Comparison of ENCODE assay signal across 9 mouse cellular contexts in genomic region chr14:45316927-45317326, GRCm38 (mm10). TPM values are rescaled to one million over a fixed set of nuclear protein-coding genes. Genes with fewer than 3 reads are reported as not detected.
DNase-seq lines count a peak whose midpoint lies in the region; ATAC-seq lines count a peak whose summit lies in the region.
"Had no signal": no experiment of that assay in that cellular context is flagged by ENCODE, and none has a peak within 500 bp of the region (broad histone marks: within the 10 kb centered on the region; RNA-seq: fewer than 3 reads in every experiment).

No protein-coding gene starts in this region.

- no peak overlapping the region for H3K9ac ChIP-seq in kidney, embryonic 14.5 days (ENCODE audit: low read depth, low read length)
- peak overlapping the region; percentile 93 for H3K9ac ChIP-seq in intestine, embryonic 16.5 days (ENCODE audit: low read depth, low read length)
- H3K9ac ChIP-seq in neural tube, embryonic 12.5 days: 0 out of 2 replicates have a peak overlapping the region, but pooled peaks have one; percentile 29

- H3K4me1 ChIP-seq in kidney, embryonic 14.5 days (ENCODE audit: control insufficient read depth, insufficient read depth, low read length): peaks cover 5% of the 10 kb centered on the region; the same call in 1 of the 2 replicates
- H3K4me1 ChIP-seq in embryonic facial prominence, embryonic 10.5 days: peaks cover 7% of the 10 kb centered on the region
- H3K4me1 ChIP-seq in intestine, embryonic 16.5 days (ENCODE audit: control insufficient read depth, insufficient read depth, low read length): peaks cover 13% of the 10 kb centered on the region
- H3K4me1 ChIP-seq in neural tube, embryonic 12.5 days: peaks cover 11% of the 10 kb centered on the region

- H3K27ac ChIP-seq in kidney, embryonic 14.5 days (ENCODE audit: low read depth, low read length): no peak overlapping the region
- no peak overlapping the region for H3K27ac ChIP-seq in embryonic facial prominence, embryonic 10.5 days (replicated peaks)
- H3K27ac ChIP-seq in intestine, embryonic 16.5 days (ENCODE audit: low read length): no peak overlapping the region
- H3K27ac ChIP-seq in neural tube, embryonic 12.5 days: no peak overlapping the region

- H3K4me3 ChIP-seq in kidney, embryonic 14.5 days (ENCODE audit: low read length): peak overlapping the region; percentile 93; the same call in 1 of the 2 replicates
- H3K4me3 ChIP-seq in embryonic facial prominence, embryonic 10.5 days: peak overlapping the region; percentile 86
- peak overlapping the region; percentile 94 for H3K4me3 ChIP-seq in intestine, embryonic 16.5 days (ENCODE audit: low read length)
- H3K4me3 ChIP-seq in neural tube, embryonic 12.5 days: peak overlapping the region; percentile 89; the same call in 1 of the 2 replicates

- H3K27me3 ChIP-seq in kidney, embryonic 14.5 days (ENCODE audit: control insufficient read depth, insufficient read depth, low read length): no peaks in the 10 kb centered on the region
- H3K27me3 ChIP-seq in embryonic facial prominence, embryonic 10.5 days (replicated peaks; ENCODE audit: low read depth, poor library complexity, severe bottlenecking): no peaks in the 10 kb centered on the region
- H3K27me3 ChIP-seq in intestine, embryonic 16.5 days (replicated peaks; ENCODE audit: control insufficient read depth, insufficient read depth, low read length): no peaks in the 10 kb centered on the region
- H3K27me3 ChIP-seq in neural tube, embryonic 12.5 days (replicated peaks): 0 out of 2 replicates have a peak, but pooled peaks cover under 1% of the 10 kb centered on the region

- no peaks in the 10 kb centered on the region for H3K36me3 ChIP-seq in kidney, embryonic 14.5 days (ENCODE audit: control insufficient read depth, insufficient read depth, low read length)
- H3K36me3 ChIP-seq in embryonic facial prominence, embryonic 10.5 days (replicated peaks): no peaks in the 10 kb centered on the region
- no peaks in the 10 kb centered on the region for H3K36me3 ChIP-seq in intestine, embryonic 16.5 days (ENCODE audit: control insufficient read depth, insufficient read depth, low read length)
- no peaks in the 10 kb centered on the region for H3K36me3 ChIP-seq in neural tube, embryonic 12.5 days

- ATAC-seq in kidney, embryonic 14.5 days (ENCODE audit: low FRiP score, low TSS enrichment): no peak
- no peak for ATAC-seq in intestine, embryonic 16.5 days
- no peak for ATAC-seq in neural tube, embryonic 12.5 days (ENCODE audit: low FRiP score, low read depth)

- whole genome bisulfite sequencing in kidney, embryonic 14.5 days: 80% methylated on average over 5 of the region's 5 CpGs
- WGBS in embryonic facial prominence, embryonic 10.5 days: 81% methylated on average over 5 of the region's 5 CpGs
- WGBS in intestine, embryonic 16.5 days: 69% methylated on average over 5 of the region's 5 CpGs
- WGBS in neural tube, embryonic 12.5 days: 80% methylated on average over 5 of the region's 5 CpGs

- no peaks in the 10 kb centered on the region for H3K9me3 ChIP-seq in kidney, embryonic 14.5 days (ENCODE audit: control insufficient read depth, low read length)
- no peaks in the 10 kb centered on the region for H3K9me3 ChIP-seq in embryonic facial prominence, embryonic 10.5 days
- no peaks in the 10 kb centered on the region for H3K9me3 ChIP-seq in intestine, embryonic 16.5 days (ENCODE audit: control insufficient read depth, low read length)
- H3K9me3 ChIP-seq in neural tube, embryonic 12.5 days: no peaks in the 10 kb centered on the region

- DNase-seq in kidney, adult 8-10 months: no peak
- DNase-seq in embryonic facial prominence, embryonic 10.5 days (ENCODE audit: low spot score): no peak
- DNase-seq in adrenal gland, adult 8-10 months: no peak
- no peak for DNase-seq in embryo, embryonic 9.5 days (ENCODE audit: extremely low spot score)
- no peak for DNase-seq in thymus, adult 18-20 months
- DNase-seq: lung, postnatal 14 days had no signal

- peak overlapping the region; percentile 81 for H3K4me2 ChIP-seq in kidney, embryonic 14.5 days (replicated peaks; ENCODE audit: low read depth, low read length)
- peak overlapping the region; percentile 73 for H3K4me2 ChIP-seq in intestine, embryonic 16.5 days (ENCODE audit: low read depth, low read length)
- H3K4me2 ChIP-seq in neural tube, embryonic 12.5 days (replicated peaks): peak overlapping the region; percentile 69

RNA-seq across cellular contexts. Expression of gene Ero1l, which starts 1.6 kb away (rescaled TPM):
- polyA plus RNA-seq in kidney, embryonic 14.5 days (2014; fragmentation: Nextera tagmentation; extraction: Ambion mirVana): 16.0 and 30.3 TPM in 2 replicates
- polyA plus RNA-seq in embryonic facial prominence, embryonic 10.5 days (2016; fragmentation: Nextera tagmentation; extraction: Ambion mirVana): 32.7 and 35.5 TPM in 2 replicates
- 74.5 and 77.6 TPM in 2 replicates for polyA plus RNA-seq in intestine, embryonic 16.5 days (2015; fragmentation: Nextera tagmentation; extraction: Ambion mirVana)
- 29.5 and 32.0 TPM in 2 replicates for polyA plus RNA-seq in neural tube, embryonic 12.5 days (2016; fragmentation: Nextera tagmentation; extraction: Ambion mirVana)
- total RNA-seq in adrenal gland, adult 8-10 months (2022): 10 to 100 TPM; 52.1 to 60.2 (median 54.6) TPM

RNA-seq across cellular contexts. Expression of gene Psmc6, which starts 12.7 kb away (rescaled TPM):
- 198 and 227 TPM in 2 replicates for polyA plus RNA-seq in kidney, embryonic 14.5 days (2014; fragmentation: Nextera tagmentation; extraction: Ambion mirVana)
- polyA plus RNA-seq in embryonic facial prominence, embryonic 10.5 days (2016; fragmentation: Nextera tagmentation; extraction: Ambion mirVana): 206 and 210 TPM in 2 replicates
- 124 and 125 TPM in 2 replicates for polyA plus RNA-seq in intestine, embryonic 16.5 days (2015; fragmentation: Nextera tagmentation; extraction: Ambion mirVana)
- polyA plus RNA-seq in neural tube, embryonic 12.5 days (2016; fragmentation: Nextera tagmentation; extraction: Ambion mirVana): 202 and 219 TPM in 2 replicates
- 100 to 1,000 TPM; 101 to 144 (median 136) TPM for total RNA-seq in adrenal gland, adult 8-10 months (2022)

RNA-seq across cellular contexts. Expression of gene Styx, which starts 34.0 kb away (rescaled TPM):
- polyA plus RNA-seq in kidney, embryonic 14.5 days (2014; fragmentation: Nextera tagmentation; extraction: Ambion mirVana): 70.9 and 81.2 TPM in 2 replicates
- polyA plus RNA-seq in embryonic facial prominence, embryonic 10.5 days (2016; fragmentation: Nextera tagmentation; extraction: Ambion mirVana): 41.3 and 49.3 TPM in 2 replicates
- polyA plus RNA-seq in intestine, embryonic 16.5 days (2015; fragmentation: Nextera tagmentation; extraction: Ambion mirVana): 44.8 and 47.8 TPM in 2 replicates
- 47.1 and 52.0 TPM in 2 replicates for polyA plus RNA-seq in neural tube, embryonic 12.5 days (2016; fragmentation: Nextera tagmentation; extraction: Ambion mirVana)
- 10 to 100 TPM; 20.7 to 25.4 (median 22.1) TPM for total RNA-seq in adrenal gland, adult 8-10 months (2022)
